Mouse (Mus musculus) embryo, embryonic 10 days (tissue): Measurements from ENCODE around the gene Vmn1r49.
"Not testable (repeated sequence)": the region's sequence is repeated elsewhere in the genome, so short reads cannot be mapped to it uniquely, and the experiment has no call there.

ENCODE experiments used
- DNase-seq: peaks from one replicate; pipeline ENCODE4 v3.0.0-alpha.2; 2015; ENCODE audit warnings: low spot score

The Vmn1r49 gene

GRCm38 (mm10) chr6:90078406-90078805, at the start of gene Vmn1r49:
TSS of gene Vmn1r49 (minus strand) at chr6:90078506.
- DNase-seq = no peak

GRCm38 (mm10) chr6:90122296-90122695, 44.0 kb upstream of the Vmn1r49 start, which contains the start of gene Vmn1r51:
TSS of gene Vmn1r51 (plus strand) at chr6:90122596.
- DNase-seq = not testable (repeated sequence)

- DNase-seq = no peak
Observed at GRCm38 (mm10) chr6:90101130-90101529, 22.8 kb upstream of the Vmn1r49 start, which contains the start of gene Vmn1r50. TSS of gene Vmn1r50 (plus strand) at chr6:90101430.

- DNase-seq = no peak
Observed at GRCm38 (mm10) chr6:90100566-90100965, 22.3 kb upstream of the Vmn1r49 start.

GRCm38 (mm10) chr6:90036741-90037140, 41.6 kb downstream of the Vmn1r49 start, which contains the start of gene Vmn1r48:
TSS of gene Vmn1r48 (minus strand) at chr6:90036841.
- not testable (repeated sequence) for DNase-seq
